Mouse (Mus musculus): Measurements from ENCODE around the gene Neurod4. TPM values are rescaled to one million over a fixed set of nuclear protein-coding genes. Genes with fewer than 3 reads are reported as not detected.

Neurod4 gene
- not detected in 2 replicates for polyA plus RNA-seq (2015; fragmentation: Nextera tagmentation; extraction: Ambion mirVana)

DNA sequence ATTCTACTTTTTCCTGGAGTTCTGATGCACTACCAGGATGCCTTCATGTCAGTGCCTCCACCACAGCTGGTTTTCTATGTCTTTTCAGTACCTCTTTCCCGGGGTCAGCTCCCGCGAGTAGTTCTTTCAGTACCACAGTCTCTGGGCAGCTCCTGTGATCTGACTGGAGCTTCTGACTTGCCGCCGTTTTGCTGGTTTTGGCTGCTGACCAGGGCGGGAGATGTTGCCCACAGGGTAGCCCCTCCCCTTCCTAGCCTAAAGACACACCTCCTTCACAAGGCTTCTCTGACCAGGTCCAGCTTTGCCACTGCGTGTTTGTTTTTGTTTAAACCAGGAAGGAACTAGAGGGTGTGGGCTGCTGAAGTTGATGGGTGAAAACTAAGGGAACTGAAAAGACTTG, at the start of gene Neurod4:
Gene Neurod4 (minus strand): TSS at position 175 of the 400 bp plus-strand sequence.

GRCm38 (mm10) chr10:130322637-130323036, 42.6 kb upstream of the Neurod4 start, which contains the start of gene Tespa1:
Gene Tespa1 (plus strand): TSS chr10:130322870.

Other genes with a start within 250 kb of the Neurod4 start
- gene Olfr821, start 249.9 kb downstream of the Neurod4 start, polyA plus RNA-seq (2015; fragmentation: Nextera tagmentation; extraction: Ambion mirVana) = not detected in 2 replicates
- not detected in 2 replicates for gene Olfr822, start 209.0 kb downstream of the Neurod4 start, polyA plus RNA-seq (2015; fragmentation: Nextera tagmentation; extraction: Ambion mirVana)
- gene Olfr823, start 164.9 kb downstream of the Neurod4 start, polyA plus RNA-seq (2015; fragmentation: Nextera tagmentation; extraction: Ambion mirVana) = not detected in 2 replicates
- gene Olfr824, start 150.2 kb downstream of the Neurod4 start, polyA plus RNA-seq (2015; fragmentation: Nextera tagmentation; extraction: Ambion mirVana) = not detected in 2 replicates
- gene Olfr825, start 113.5 kb downstream of the Neurod4 start, polyA plus RNA-seq (2015; fragmentation: Nextera tagmentation; extraction: Ambion mirVana) = not detected in 2 replicates
- not detected in 2 replicates for gene Olfr826, start 96.1 kb downstream of the Neurod4 start, polyA plus RNA-seq (2015; fragmentation: Nextera tagmentation; extraction: Ambion mirVana)
- gene Olfr827, start 65.8 kb downstream of the Neurod4 start, polyA plus RNA-seq (2015; fragmentation: Nextera tagmentation; extraction: Ambion mirVana) = not detected in 2 replicates
- gene Tespa1, start 42.6 kb upstream of the Neurod4 start, polyA plus RNA-seq (2015; fragmentation: Nextera tagmentation; extraction: Ambion mirVana) = 7.5 and 10.8 TPM in 2 replicates
- 0.08 and 0.17 TPM in 2 replicates for gene Vmn2r84, start 114.1 kb upstream of the Neurod4 start, polyA plus RNA-seq (2015; fragmentation: Nextera tagmentation; extraction: Ambion mirVana)
- not detected in 2 replicates for gene Vmn2r85, start 149.5 kb upstream of the Neurod4 start, polyA plus RNA-seq (2015; fragmentation: Nextera tagmentation; extraction: Ambion mirVana)
- not detected in 2 replicates for gene Vmn2r86, start 175.8 kb upstream of the Neurod4 start, polyA plus RNA-seq (2015; fragmentation: Nextera tagmentation; extraction: Ambion mirVana)
- not detected in 2 replicates for gene Vmn2r87, start 217.2 kb upstream of the Neurod4 start, polyA plus RNA-seq (2015; fragmentation: Nextera tagmentation; extraction: Ambion mirVana)